Mouse (Mus musculus): ENCODE data around the gene Tmpo.
A peak's percentile ranks its signal among the peaks of the same experiment; 100 is the strongest.

The Tmpo gene

GRCm38 (mm10) chr10:91180761-91181460 lies at the start of gene Tmpo:
Gene Tmpo (minus strand): TSS chr10:91181315.
- peak; percentile 51 for DNase-seq (ENCODE audit: low read depth)

- DNase-seq (ENCODE audit: low read depth), result peak; percentile 77
Measured at GRCm38 (mm10) chr10:91230400-91230799, 49.3 kb upstream of the Tmpo start.

- peak; percentile 14 for DNase-seq (ENCODE audit: low read depth)
Measured at GRCm38 (mm10) chr10:91229518-91229961, 48.4 kb upstream of the Tmpo start.

GRCm38 (mm10) chr10:91228924-91229517 lies 47.9 kb upstream of the Tmpo start:
- DNase-seq (ENCODE audit: low read depth), result no peak

GRCm38 (mm10) chr10:91227034-91227433 lies 45.9 kb upstream of the Tmpo start:
- DNase-seq (ENCODE audit: low read depth), result peak; percentile 78

- no peak for DNase-seq (ENCODE audit: low read depth)
Measured at GRCm38 (mm10) chr10:91222398-91223236, 41.5 kb upstream of the Tmpo start.

GRCm38 (mm10) chr10:91208899-91209667 lies 28.0 kb upstream of the Tmpo start:
- DNase-seq (ENCODE audit: low read depth), result no peak

GRCm38 (mm10) chr10:91208461-91208860 lies 27.3 kb upstream of the Tmpo start:
- DNase-seq (ENCODE audit: low read depth), result peak; percentile 56

GRCm38 (mm10) chr10:91207275-91207674 lies 26.2 kb upstream of the Tmpo start:
- peak; percentile 22 for DNase-seq (ENCODE audit: low read depth)

- DNase-seq (ENCODE audit: low read depth), result no peak
Measured at GRCm38 (mm10) chr10:91205632-91206031, 24.5 kb upstream of the Tmpo start.

- no peak for DNase-seq (ENCODE audit: low read depth)
Measured at GRCm38 (mm10) chr10:91200581-91200980, 19.5 kb upstream of the Tmpo start.

GRCm38 (mm10) chr10:91199238-91199780 lies 18.2 kb upstream of the Tmpo start:
- DNase-seq (ENCODE audit: low read depth), result peak; percentile 71

GRCm38 (mm10) chr10:91197704-91198103 lies 16.6 kb upstream of the Tmpo start:
- DNase-seq (ENCODE audit: low read depth), result no peak

GRCm38 (mm10) chr10:91196778-91197177 lies 15.7 kb upstream of the Tmpo start:
- DNase-seq (ENCODE audit: low read depth), result no peak

GRCm38 (mm10) chr10:91195680-91196079 lies 14.6 kb upstream of the Tmpo start:
- DNase-seq (ENCODE audit: low read depth), result no peak

- DNase-seq (ENCODE audit: low read depth), result no peak
Measured at GRCm38 (mm10) chr10:91195091-91195490, 14.0 kb upstream of the Tmpo start.

GRCm38 (mm10) chr10:91191851-91192250 lies 10.7 kb upstream of the Tmpo start:
- no peak for DNase-seq (ENCODE audit: low read depth)

GRCm38 (mm10) chr10:91189476-91189875 lies 8.4 kb upstream of the Tmpo start:
- no peak for DNase-seq (ENCODE audit: low read depth)

GRCm38 (mm10) chr10:91188684-91189287 lies 7.7 kb upstream of the Tmpo start:
- no peak for DNase-seq (ENCODE audit: low read depth)

- peak; percentile 97 for DNase-seq (ENCODE audit: low read depth)
Measured at GRCm38 (mm10) chr10:91187872-91188271, 6.8 kb upstream of the Tmpo start.

- peak; percentile 44 for DNase-seq (ENCODE audit: low read depth)
Measured at GRCm38 (mm10) chr10:91187349-91187748, 6.2 kb upstream of the Tmpo start.

All from NIH3T3 (cell line).